Mouse (Mus musculus) cerebellum, adult 2 months (tissue): ENCODE results near the gene Tmem255a.

Source experiments
- CTCF ChIP-seq: fragments of 200-500 bp; IDR thresholded peaks from 2 replicates; pipeline ENCODE4 v1.5.1; 2011; ENCODE audit warnings: low read depth, mild to moderate bottlenecking, control low read depth, low read length, moderate library complexity, borderline replicate concordance; ENCODE audit not compliant: insufficient read depth
- POLR2A ChIP-seq: fragments of 200-500 bp; IDR thresholded peaks from 2 replicates; pipeline ENCODE4 v1.6.1; 2011; ENCODE audit warnings: low read length, control low read depth, borderline replicate concordance; ENCODE audit not compliant: insufficient read depth

DNA sequence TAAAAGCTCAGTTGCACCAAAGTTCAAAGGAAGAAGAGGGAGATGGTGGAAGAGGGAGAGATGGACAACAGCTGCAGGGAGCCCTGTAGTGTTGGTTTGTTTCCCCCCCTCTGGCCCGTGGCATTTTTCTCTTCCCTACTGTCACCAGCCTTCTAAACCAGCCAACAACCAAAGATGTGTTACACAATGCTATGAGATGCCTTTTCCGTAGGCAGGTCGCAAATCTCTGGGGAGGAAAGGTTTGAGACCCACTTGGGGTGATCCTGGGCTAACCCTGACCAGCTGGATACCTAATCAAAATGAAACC is 61.8 kb downstream of the Tmem255a start:
- TF ChIP-seq CTCF: no peak
- TF ChIP-seq POLR2A: no peak
